Mouse (Mus musculus) embryonic facial prominence, embryonic 12.5 days (tissue): Measurements from ENCODE around the gene Cep170b. TPM values are rescaled to one million over a fixed set of nuclear protein-coding genes. Genes with fewer than 3 reads are reported as not detected.

Source experiments
- ATAC-seq: fragments of 200-750 bp; cut with Nextera tagmentation; 2 replicates; pipeline ENCODE4 v1.8.0; 2017; ENCODE audit not compliant: insufficient number of reproducible peaks, insufficient read depth, low FRiP score, low TSS enrichment
- H3K27ac ChIP-seq: fragments of 300-500 bp; sonication (generic); 2 replicates; pipeline ENCODE4 v1.5.1; 2016; ENCODE audit warnings: mild to moderate bottlenecking
- H3K27me3 ChIP-seq: fragments of 300-500 bp; sonication (generic); 2 replicates; pipeline ENCODE4 v1.6.1; 2016; ENCODE audit warnings: mild to moderate bottlenecking, moderate library complexity
- H3K36me3 ChIP-seq: fragments of 300-500 bp; sonication (generic); 2 replicates; pipeline ENCODE4 v1.6.1; 2016; ENCODE audit warnings: mild to moderate bottlenecking
- H3K4me1 ChIP-seq: fragments of 300-500 bp; sonication (generic); 2 replicates; pipeline ENCODE4 v1.6.1; 2016
- H3K4me2 ChIP-seq: fragments of 300-500 bp; sonication (generic); replicated peaks from 2 replicates; pipeline ENCODE4 v1.6.1; 2016; ENCODE audit warnings: mild to moderate bottlenecking, moderate library complexity
- H3K4me3 ChIP-seq: fragments of 300-500 bp; sonication (generic); 2 replicates; pipeline ENCODE4 v1.5.1; 2016; ENCODE audit warnings: mild to moderate bottlenecking
- H3K9ac ChIP-seq: fragments of 300-500 bp; sonication (generic); 2 replicates; pipeline ENCODE4 v1.6.1; 2016; ENCODE audit warnings: mild to moderate bottlenecking, moderate library complexity
- H3K9me3 ChIP-seq: fragments of 300-500 bp; sonication (generic); 2 replicates; pipeline ENCODE4 v1.6.1; 2016; ENCODE audit warnings: mild to moderate bottlenecking, moderate library complexity
- WGBS: fragments of 180-500 bp; shearing (Covaris S2); methylation state at CpG from one replicate; pipeline ENCODE4 v1.1.7; 2016; 5-methylcytosine and 5-hydroxymethylcytosine counted together
- polyA plus RNA-seq: library from polyadenylated mRNA; unstranded; fragments of >200 nt; fragmentation: Nextera tagmentation; extraction: Ambion mirVana; gene quantifications from 2 replicates; pipeline ENCODE4 v1.2.1, GENCODE M21; 2016

Cep170b gene
- polyA plus RNA-seq: 17.0 and 19.2 TPM in 2 replicates

DNA sequence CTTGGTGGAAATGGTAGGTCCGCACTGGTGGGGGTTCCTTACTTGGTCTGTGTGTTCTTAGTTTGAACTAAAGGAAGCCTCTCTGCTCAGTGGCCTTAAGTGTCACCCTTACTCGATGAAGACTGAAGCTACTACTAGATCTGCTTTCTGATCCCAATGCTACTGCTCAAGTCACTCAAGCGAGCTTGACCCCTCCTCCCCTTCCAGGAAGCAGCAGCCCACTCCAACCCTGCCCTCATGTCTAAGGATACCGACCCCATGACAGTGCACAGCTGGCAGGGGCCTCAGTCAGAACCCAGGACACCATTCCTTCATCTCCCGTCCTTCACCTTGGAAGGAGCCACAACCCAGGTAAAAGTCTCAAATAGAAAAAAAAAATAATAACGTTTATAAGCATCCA, at the start of gene Cep170b:
Cep170b (plus strand) TSS at position 240 of the 400 bp plus-strand sequence.
- H3K9ac ChIP-seq: no peak within 1 kb of the TSS
- H3K4me3 ChIP-seq: peak within 1 kb of the TSS; percentile 72
- H3K4me2 ChIP-seq: peak within 1 kb of the TSS; percentile 96
- ATAC-seq: no peak
- WGBS: 63% methylated on average over 6 of the region's 6 CpGs
- H3K4me1 ChIP-seq: peaks cover 18% of the 10 kb centered on the region
- peak within 1 kb of the TSS; percentile 64 for H3K27ac ChIP-seq
- H3K36me3 ChIP-seq: 0 out of 2 replicates have a peak, but pooled peaks cover 5% of the 10 kb centered on the region
- peaks cover 34% of the 10 kb centered on the region for H3K27me3 ChIP-seq
- no peaks in the 10 kb centered on the region for H3K9me3 ChIP-seq

DNA sequence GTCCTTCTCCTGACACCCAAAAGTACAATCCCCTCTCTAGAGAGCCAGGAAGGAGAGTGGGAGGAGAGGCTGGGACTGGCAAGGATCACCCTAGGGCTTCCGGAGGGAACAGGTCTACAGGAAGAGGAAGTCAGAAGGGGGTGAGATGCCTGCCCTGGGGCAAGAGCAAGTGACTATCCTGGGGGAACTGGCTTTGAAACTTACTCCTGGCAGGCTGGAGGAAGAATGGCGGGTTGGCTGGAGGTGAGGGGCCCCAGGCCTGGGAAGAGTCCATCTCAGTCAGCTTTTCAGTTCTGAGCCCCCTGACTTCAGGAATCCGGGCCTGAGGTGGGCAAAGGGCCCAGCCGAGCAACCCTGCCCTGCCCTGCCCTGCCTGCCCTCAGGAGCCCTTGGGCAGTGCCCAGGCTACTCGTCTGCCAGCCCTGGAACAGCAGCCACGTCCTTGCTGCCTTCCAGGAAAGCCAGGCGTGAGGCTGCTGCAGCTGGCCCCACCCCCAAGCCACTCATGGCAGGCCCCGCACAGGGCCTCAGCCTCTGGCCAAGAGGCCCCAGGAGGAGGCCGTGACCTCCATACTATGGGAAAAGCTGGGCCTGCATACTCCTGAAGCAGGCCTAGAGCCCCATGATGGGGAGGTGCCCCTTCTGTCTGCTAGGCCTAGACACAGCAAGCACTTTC, 49.4 kb upstream of the Cep170b start:
- no peaks in the 10 kb centered on the region for H3K27me3 ChIP-seq
- H3K4me1 ChIP-seq: peaks cover 47% of the 10 kb centered on the region
- H3K9me3 ChIP-seq: no peaks in the 10 kb centered on the region
- peak overlapping the region; percentile 41 for H3K9ac ChIP-seq
- 46% methylated on average over 9 of the region's 9 CpGs for WGBS
- H3K4me2 ChIP-seq: peak overlapping the region; percentile 24
- peaks cover 55% of the 10 kb centered on the region for H3K36me3 ChIP-seq
- H3K27ac ChIP-seq: no peak overlapping the region
- peak overlapping the region; percentile 4; the same call in 1 of the 2 replicates for H3K4me3 ChIP-seq
- ATAC-seq: no peak

- Histone ChIP-seq H3K9me3 (no peaks in the 10 kb centered on the region), H3K4me2 (peak overlapping the region; percentile 83), H3K4me3 (0 out of 2 replicates have a peak overlapping the region, but pooled peaks have one; percentile 97), H3K27ac (0 out of 2 replicates have a peak overlapping the region, but pooled peaks have one; percentile 41), H3K4me1 (peaks cover 46% of the 10 kb centered on the region), H3K36me3 (peaks cover 46% of the 10 kb centered on the region), H3K9ac (peak overlapping the region; percentile 41; the same call in 1 of the 2 replicates), H3K27me3 (0 out of 2 replicates have a peak, but pooled peaks cover under 1% of the 10 kb centered on the region)
- ATAC-seq: no peak
- 82% methylated on average over 7 of the region's 7 CpGs for WGBS
These were observed 48.4 kb upstream of the Cep170b start for GRCm38 (mm10) chr12:112671891-112672290.

DNA sequence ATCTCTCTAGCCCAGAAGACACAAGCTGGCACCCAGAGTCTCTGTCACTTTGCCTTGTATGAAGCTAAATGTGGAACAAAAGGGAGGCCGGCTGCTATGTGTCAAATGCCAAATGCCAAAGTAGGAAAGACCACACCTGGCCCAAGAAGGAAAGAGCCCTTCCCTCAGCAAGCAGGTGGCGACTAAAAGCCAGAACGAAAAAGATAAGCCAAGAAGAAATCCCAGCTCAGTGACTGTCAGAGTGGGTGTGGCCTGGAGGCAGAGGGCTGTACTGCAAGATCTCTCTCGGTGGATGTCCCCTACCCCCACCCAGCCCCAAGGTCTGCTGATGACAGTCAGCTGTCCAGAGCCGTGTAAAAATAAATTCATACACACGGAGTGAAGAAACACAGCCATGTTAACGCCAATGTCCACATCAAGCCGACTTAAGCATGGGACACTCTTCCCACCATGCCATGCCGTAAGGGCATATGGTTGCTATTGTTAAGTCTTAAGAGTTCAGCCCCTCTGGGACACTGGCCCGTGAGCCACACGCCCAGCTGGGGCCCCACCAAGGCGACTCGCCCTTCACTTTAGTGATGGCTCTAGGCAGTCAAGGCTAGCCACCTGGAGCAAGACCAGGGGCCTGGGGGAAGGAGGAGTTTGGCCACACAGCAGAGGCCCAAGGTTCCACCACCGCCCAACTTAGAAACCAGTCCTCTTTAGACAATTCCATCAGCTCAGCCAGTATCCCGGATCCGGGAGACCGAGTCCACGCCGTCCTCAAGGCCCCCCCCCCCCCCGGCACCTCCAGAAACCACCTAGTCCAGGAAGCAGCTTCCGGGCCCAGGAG, 47.3 kb upstream of the Cep170b start:
- Histone ChIP-seq H3K4me1 (peaks cover 40% of the 10 kb centered on the region), H3K9ac (peak overlapping the region; percentile 100), H3K4me2 (peak overlapping the region; percentile 83), H3K9me3 (no peaks in the 10 kb centered on the region), H3K4me3 (peak overlapping the region; percentile 97), H3K27ac (peak overlapping the region; percentile 95), H3K36me3 (peaks cover 36% of the 10 kb centered on the region), H3K27me3 (peaks cover 11% of the 10 kb centered on the region)
- 7% methylated on average over 21 of the region's 21 CpGs for WGBS
- ATAC-seq: no peak

DNA sequence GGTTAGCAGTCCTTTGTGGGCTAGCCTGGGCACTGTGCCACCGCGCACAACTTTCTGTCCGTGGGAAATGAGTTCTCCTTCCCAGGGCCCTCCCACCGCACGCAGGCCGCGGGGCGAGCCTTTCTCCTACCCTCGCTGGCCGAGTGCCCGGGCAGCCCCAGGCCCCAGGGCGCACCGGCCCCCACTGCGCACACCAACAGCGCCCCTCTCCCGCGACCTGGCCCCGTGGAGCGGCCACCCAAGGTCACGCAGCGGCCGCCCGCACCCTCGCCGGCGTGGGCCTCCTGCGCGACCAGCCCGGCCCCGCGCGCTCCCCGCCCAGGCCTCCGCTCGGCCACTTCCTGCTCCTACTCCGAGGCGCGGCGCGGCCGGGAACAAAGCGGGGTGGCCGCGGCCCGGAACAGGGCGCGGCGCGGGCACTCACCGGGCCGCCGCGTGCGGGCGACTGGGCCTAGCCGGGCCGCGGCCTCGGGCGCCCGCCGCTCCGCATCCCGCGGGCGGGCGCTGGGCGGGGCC, 46.6 kb upstream of the Cep170b start:
- under 1% methylated on average over 53 of the region's 68 CpGs for WGBS
- Histone ChIP-seq H3K4me1 (peaks cover 40% of the 10 kb centered on the region), H3K4me3 (peak overlapping the region; percentile 97), H3K9ac (peak overlapping the region; percentile 100), H3K36me3 (peaks cover 29% of the 10 kb centered on the region), H3K27ac (peak overlapping the region; percentile 95), H3K27me3 (peaks cover 18% of the 10 kb centered on the region), H3K4me2 (peak overlapping the region; percentile 83), H3K9me3 (no peaks in the 10 kb centered on the region)
- no peak for ATAC-seq

DNA sequence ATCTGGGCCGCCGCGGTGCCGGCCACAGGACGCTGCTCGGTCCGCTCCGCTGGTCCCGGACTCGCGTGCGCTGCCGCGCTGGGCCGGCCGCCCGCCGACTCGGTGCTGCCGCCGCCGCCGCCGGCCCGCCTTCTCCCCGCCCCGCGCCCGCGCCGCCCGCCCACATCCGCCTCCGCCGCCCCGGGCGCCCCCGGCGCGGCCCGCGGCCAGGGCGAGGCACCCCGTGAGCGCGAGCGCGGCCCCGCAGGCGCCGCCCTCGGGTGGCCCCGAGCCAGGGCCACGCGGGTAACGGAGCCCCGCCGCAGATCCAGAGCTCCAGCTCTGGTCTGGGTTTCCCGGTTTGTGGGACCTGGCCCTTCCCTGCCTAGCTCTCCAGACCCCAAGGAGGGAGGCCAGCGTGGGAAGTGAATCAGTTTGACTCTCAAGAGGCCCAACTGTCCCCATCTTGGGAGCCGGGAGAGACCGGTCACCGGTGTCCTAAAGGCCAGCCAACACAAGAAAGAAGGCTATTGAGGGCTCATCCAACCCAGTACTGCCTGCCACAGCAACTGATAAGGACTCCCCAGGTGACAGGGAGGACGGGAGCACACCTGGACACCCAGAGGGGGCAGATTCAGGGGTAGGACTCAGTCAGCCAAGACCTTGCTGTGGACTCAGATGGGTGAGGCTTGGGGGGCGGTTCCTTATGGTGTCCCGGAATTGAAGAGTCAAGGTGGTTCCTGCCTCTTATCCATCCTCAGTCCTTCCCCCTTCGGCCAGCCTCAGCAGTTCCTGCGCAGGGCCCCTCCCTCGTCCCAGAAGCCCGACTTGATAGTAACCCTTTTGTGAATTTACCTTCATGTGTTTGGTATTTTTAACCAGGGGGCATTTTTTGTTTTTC, 45.9 kb upstream of the Cep170b start, which contains the start of gene Akt1:
Akt1 (minus strand) TSS at position 753 of the 880 bp plus-strand sequence.
- Histone ChIP-seq H3K27ac (peak within 1 kb of the TSS; percentile 95), H3K4me2 (peak within 1 kb of the TSS; percentile 83), H3K27me3 (peaks cover 24% of the 10 kb centered on the region), H3K36me3 (peaks cover 21% of the 10 kb centered on the region), H3K4me3 (peak within 1 kb of the TSS; percentile 97), H3K9ac (peak within 1 kb of the TSS; percentile 100), H3K4me1 (peaks cover 43% of the 10 kb centered on the region), H3K9me3 (no peaks in the 10 kb centered on the region)
- no peak for ATAC-seq
- under 1% methylated on average over 33 of the region's 70 CpGs for WGBS

DNA sequence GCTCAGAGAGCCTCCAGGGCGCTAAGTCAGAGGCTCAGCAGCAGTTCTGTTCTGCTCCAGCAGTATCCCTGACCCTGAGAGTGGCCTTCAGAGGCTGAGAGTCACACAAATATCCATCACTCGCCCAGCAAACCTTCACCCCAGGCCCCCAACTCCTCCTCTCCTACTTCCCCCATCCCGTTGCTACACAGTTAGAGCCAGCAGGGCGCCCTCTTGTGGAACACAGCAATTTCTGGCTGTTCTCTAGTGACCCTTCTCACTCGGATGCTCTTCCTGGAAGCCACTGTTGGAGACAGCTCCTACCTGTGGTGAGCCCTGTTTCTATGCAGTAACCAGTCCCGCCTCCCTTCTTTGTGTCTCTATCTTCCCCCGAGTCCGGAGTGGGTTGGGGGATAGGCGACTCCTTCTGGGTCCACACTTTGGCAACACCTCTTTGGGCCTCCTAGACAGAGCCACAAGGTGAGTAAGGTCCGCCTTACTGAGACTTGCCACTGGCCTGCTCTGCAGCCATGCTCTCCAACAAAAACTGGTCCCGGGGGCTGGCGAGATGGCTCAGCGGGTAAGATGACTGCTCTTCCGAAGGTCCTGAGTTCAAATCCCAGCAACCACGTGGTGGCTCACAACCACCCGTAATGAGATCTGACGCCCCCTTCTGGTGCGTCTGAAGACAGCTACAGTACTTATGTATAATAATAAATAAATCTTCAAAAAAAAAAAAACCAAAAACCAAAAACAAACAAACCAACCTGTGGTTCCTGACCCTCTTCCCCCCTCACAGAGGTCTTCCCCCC, 44.8 kb upstream of the Cep170b start:
- H3K27me3 ChIP-seq: peaks cover 35% of the 10 kb centered on the region
- peak overlapping the region; percentile 97 for H3K4me3 ChIP-seq
- no peaks in the 10 kb centered on the region for H3K9me3 ChIP-seq
- H3K4me1 ChIP-seq: peaks cover 45% of the 10 kb centered on the region
- H3K4me2 ChIP-seq: peak overlapping the region; percentile 83
- 14% methylated on average over 18 of the region's 18 CpGs for WGBS
- H3K9ac ChIP-seq: peak overlapping the region; percentile 100; the same call in 1 of the 2 replicates
- peak; percentile 23 for ATAC-seq
- H3K36me3 ChIP-seq: peaks cover 11% of the 10 kb centered on the region
- H3K27ac ChIP-seq: peak overlapping the region; percentile 95

GRCm38 (mm10) chr12:112677076-112677475, 43.2 kb upstream of the Cep170b start:
- peaks cover 29% of the 10 kb centered on the region for H3K4me1 ChIP-seq
- H3K27ac ChIP-seq: no peak overlapping the region
- no peak overlapping the region for H3K9ac ChIP-seq
- no peak overlapping the region for H3K4me2 ChIP-seq
- H3K36me3 ChIP-seq: no peaks in the 10 kb centered on the region
- WGBS: 62% methylated on average over 5 of the region's 5 CpGs
- no peak overlapping the region for H3K4me3 ChIP-seq
- H3K27me3 ChIP-seq: peaks cover 50% of the 10 kb centered on the region
- no peaks in the 10 kb centered on the region for H3K9me3 ChIP-seq
- ATAC-seq: no peak

- H3K4me3 ChIP-seq: peak overlapping the region; percentile 62
- peaks cover 19% of the 10 kb centered on the region for H3K4me1 ChIP-seq
- no peaks in the 10 kb centered on the region for H3K36me3 ChIP-seq
- WGBS: 19% methylated on average over 19 of the region's 19 CpGs
- peak overlapping the region; percentile 58; the same call in 1 of the 2 replicates for H3K9ac ChIP-seq
- no peak overlapping the region for H3K27ac ChIP-seq
- H3K27me3 ChIP-seq: peaks cover 57% of the 10 kb centered on the region
- no peak for ATAC-seq
- peak overlapping the region; percentile 93 for H3K4me2 ChIP-seq
- H3K9me3 ChIP-seq: no peaks in the 10 kb centered on the region
These were observed 42.2 kb upstream of the Cep170b start for GRCm38 (mm10) chr12:112677943-112678554.

- no peaks in the 10 kb centered on the region for H3K36me3 ChIP-seq
- H3K9ac ChIP-seq: peak within 1 kb of the TSS; percentile 58
- WGBS: under 1% methylated on average over 49 of the region's 60 CpGs
- no peak for ATAC-seq
- H3K9me3 ChIP-seq: no peaks in the 10 kb centered on the region
- H3K27ac ChIP-seq: no peak within 1 kb of the TSS
- H3K4me2 ChIP-seq: peak within 1 kb of the TSS; percentile 93
- H3K4me1 ChIP-seq: peaks cover 18% of the 10 kb centered on the region
- peak within 1 kb of the TSS; percentile 62 for H3K4me3 ChIP-seq
- H3K27me3 ChIP-seq: peaks cover 57% of the 10 kb centered on the region
These were observed 41.7 kb upstream of the Cep170b start, which contains the start of gene Zbtb42 for GRCm38 (mm10) chr12:112678555-112679026. TSS of gene Zbtb42 (plus strand) at chr12:112678828.
